Mouse (Mus musculus): ENCODE measurements at regions not wholly inside any gene's neighbourhood (a gene's known extent, or its start where the extent isn't known, plus 50 kb on each side); places are given as distances from the start of the nearest gene placed in this dataset.

- DNase-seq (ENCODE audit: low read depth, low spot score) = no peak
Observed at GRCm38 (mm10) chr3:119976363-119976762, 192.1 kb upstream of the Ptbp2 start.

- no peak for DNase-seq (ENCODE audit: low read depth, low spot score)
Observed at GRCm38 (mm10) chr3:119958799-119959467, 174.7 kb upstream of the Ptbp2 start.

GRCm38 (mm10) chr3:119957529-119957928 is 173.3 kb upstream of the Ptbp2 start:
- DNase-seq (ENCODE audit: low read depth, low spot score) = no peak

GRCm38 (mm10) chr3:119955745-119956615 is 171.7 kb upstream of the Ptbp2 start:
- no peak for DNase-seq (ENCODE audit: low read depth, low spot score)

GRCm38 (mm10) chr3:119950721-119951120 is 166.5 kb upstream of the Ptbp2 start:
- no peak for DNase-seq (ENCODE audit: low read depth, low spot score)

- no peak for DNase-seq (ENCODE audit: low read depth, low spot score)
Observed at GRCm38 (mm10) chr3:119950070-119950469, 165.8 kb upstream of the Ptbp2 start.

DNA sequence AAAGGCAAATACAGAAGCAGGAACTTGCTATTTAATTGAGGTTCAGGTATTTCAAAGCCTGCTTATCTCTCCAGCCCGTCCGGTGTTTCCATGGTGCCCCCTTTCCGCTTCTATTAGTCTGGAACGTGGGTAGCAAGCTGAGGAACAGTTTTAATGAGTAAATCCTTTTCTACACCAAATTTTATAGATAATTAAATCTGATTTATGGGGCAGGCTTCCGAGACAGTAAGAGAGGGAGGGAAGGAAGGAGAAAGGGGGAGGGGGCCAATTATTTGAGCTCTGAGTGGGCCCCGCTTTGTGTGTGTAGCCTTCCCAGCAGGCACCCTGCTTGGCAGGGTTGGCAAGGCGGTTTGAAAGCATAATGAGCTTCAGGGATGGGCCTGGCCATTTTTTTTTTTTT is 165.4 kb upstream of the Ptbp2 start:
- no peak for DNase-seq (ENCODE audit: low read depth, low spot score)

DNA sequence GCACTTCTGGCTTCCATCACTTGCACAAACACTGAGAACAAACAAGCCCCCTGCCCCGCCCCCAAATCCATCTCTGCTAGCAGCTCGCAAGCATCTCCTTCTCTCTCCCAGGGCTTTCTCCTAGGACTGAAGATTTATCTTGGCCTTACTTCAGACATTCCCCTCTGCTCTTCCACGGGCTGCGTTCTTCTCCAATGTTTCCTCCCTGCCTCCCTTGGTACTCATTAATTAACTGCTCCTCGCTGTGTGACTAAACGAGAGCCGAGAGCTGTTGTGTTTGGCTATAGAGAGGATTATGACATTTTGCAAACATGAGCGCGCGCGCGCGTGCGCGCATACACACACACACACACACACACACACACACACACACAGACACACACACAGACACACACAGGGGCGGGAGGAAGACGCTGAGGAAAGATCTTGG is 164.8 kb upstream of the Ptbp2 start:
- DNase-seq (ENCODE audit: low read depth, low spot score) = no peak

- DNase-seq (ENCODE audit: low read depth, low spot score) = no peak
Observed at GRCm38 (mm10) chr3:119947126-119947525, 162.9 kb upstream of the Ptbp2 start.

DNA sequence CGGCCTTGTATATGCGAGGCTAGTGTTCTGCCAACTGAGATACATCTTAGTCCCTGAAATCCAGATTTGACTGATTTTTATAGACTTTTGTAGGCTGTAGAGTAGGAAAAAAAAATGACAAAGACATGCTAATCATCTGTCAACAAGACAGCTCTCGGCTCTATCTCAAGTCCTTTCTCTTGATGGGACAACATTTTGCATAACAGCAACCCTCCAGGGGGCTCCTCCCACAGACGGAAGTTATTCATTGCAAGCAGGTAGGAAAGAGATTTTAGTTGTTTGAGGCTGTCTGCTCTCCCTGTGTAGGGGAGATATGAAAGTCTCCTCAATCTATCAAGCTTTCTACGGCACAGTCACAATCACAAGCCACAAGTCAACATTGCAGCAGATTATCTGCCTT is 159.8 kb upstream of the Ptbp2 start:
- DNase-seq (ENCODE audit: low read depth, low spot score) = peak; percentile 66

- DNase-seq (ENCODE audit: low read depth, low spot score) = no peak
Observed at GRCm38 (mm10) chr3:119939091-119939490, 154.8 kb upstream of the Ptbp2 start.

- no peak for DNase-seq (ENCODE audit: low read depth, low spot score)
Observed at GRCm38 (mm10) chr3:119938425-119938824, 154.2 kb upstream of the Ptbp2 start.

GRCm38 (mm10) chr3:119936526-119936925 is 152.3 kb upstream of the Ptbp2 start:
- no peak for DNase-seq (ENCODE audit: low read depth, low spot score)

- no peak for DNase-seq (ENCODE audit: low read depth, low spot score)
Observed at GRCm38 (mm10) chr3:119933049-119933511, 148.8 kb upstream of the Ptbp2 start.

GRCm38 (mm10) chr3:119928281-119928680 is 144.0 kb upstream of the Ptbp2 start:
- no peak for DNase-seq (ENCODE audit: low read depth, low spot score)

DNA sequence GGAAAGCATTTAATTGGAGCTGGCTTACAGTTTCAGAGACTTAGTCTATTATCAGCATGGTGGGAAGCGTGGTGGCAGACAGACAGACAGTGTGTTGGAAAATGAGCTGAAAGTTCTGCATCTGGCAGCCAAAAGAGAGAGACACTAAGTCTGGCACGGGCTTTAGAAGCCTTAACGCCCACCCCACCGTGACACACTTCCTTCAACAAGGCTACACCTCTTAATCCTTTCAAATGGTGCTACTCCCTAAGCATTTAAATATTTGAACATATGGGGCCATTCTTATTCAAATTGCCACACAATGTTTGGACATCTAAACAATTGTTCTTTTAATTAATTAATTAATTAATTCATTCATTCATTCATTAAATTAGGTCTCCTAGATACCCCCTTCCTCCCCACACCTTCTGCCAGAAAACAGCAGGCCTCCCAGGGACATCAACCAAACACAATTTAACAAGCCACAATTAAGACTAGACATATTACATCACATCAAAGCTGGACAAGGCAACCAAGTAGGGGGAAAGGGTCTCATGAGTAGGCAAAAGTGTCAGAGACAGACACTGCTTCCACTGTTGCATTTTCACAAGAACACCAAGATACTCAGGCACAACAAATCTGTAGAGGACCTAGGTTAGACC is 135.4 kb upstream of the Ptbp2 start:
- DNase-seq (ENCODE audit: low read depth, low spot score) = no peak

DNA sequence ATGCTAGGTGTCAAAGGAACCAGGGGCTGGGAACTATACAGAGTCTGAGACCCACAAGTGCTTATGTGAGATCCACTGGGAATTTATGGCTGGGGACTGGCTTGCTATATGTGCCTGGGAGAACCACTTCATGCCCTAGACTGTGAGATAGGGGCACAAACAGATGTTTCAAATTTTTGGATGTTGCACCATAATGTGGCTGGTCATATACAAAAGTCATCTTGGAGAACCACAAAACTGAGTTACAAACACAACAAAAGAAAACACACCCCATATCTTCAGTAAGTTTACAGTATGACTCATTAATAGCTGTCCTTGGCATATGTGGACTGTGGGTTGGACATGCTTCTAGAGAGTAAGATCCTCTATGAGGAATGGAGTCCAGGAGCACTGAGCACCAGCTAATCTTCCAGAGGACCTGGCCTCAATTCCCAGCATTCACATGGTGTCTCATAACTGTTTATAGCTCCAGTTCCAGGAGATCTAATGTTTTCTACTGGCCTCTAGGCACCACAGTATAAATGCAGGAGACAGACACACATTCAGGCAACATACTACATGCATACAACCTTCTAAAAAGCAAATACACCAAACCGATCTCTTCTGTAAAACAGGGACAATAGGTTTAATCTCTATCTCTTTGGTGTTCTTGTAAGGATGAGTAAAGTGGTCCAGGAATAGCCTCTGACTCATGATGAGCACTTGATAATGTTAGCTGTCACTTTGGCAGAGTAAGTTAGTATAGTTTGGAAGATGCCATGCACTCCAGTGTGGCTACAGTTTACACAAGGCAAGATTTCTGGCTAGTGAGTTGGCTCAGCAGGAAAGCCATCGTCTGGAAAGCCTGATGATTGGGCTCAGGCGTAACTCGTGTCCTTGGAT is 132.0 kb upstream of the Ptbp2 start:
- no peak for DNase-seq (ENCODE audit: low read depth, low spot score)

DNA sequence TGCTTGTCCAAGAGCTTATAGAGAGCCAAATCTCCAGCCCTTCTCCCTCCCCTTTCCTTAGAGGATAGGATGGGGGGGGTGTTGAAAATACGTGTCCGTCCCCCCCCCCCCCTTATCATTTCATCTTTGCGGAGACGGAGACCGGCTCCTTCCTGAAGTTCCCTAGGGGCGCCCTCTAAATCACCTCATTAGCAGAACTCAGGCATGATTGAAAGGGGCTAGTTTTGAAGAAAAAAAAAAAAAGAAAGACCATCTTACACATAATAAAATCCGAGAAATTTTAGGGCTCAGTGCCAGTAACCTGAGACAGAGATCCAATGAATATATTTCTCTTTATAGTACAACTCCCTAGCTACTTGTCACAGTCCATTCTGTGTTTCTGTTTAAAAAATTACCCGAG is 127.3 kb upstream of the Ptbp2 start:
- no peak for DNase-seq (ENCODE audit: low read depth, low spot score)

GRCm38 (mm10) chr3:119904244-119904643 is 120.0 kb upstream of the Ptbp2 start:
- no peak for DNase-seq (ENCODE audit: low read depth, low spot score)

GRCm38 (mm10) chr3:119895141-119895540 is 110.9 kb upstream of the Ptbp2 start:
- DNase-seq (ENCODE audit: low read depth, low spot score) = no peak

DNA sequence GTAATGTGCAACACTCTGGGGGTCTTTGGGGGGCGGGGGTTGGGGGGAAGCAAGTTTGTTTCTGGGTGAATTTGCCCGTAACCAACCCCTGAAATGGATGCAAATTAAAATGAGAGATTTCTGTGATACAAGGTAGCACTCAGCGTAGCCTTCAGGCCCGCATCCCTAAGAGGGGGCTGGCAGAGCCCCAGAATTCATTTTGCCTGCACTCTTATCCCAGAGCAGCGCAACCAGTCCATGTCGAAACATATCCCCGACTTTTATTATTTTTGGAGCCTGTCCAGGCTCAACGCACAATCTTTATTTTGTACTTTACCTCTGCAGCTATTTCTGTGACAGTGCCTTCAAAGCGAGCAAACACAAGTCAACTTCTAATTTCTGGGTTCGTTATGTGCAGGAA is 109.8 kb upstream of the Ptbp2 start:
- DNase-seq (ENCODE audit: low read depth, low spot score) = no peak
